Comparison of ENCODE assay signal across 11 mouse cellular contexts in the genomic region with DNA sequence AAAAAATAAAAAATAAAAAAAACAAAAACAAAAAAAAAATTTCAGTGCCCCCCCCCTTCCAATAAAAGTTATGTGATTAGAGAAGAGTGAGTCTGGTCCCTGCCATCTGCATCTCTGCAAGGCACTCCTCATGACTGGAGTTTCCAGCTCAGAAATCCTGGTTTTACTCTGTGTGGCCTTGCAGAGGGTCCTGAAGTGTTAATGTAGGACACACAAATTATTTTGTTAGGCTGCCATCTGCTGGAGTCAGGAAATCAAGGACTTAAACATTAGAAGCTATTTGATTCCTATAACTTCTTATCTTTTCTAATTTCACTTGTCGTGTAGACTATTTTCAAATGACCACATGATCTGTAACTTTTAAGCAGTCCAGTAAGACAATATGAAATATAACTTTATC.
DNase-seq lines count a peak whose midpoint lies in the region; ATAC-seq lines count a peak whose summit lies in the region.
"Had no signal": no experiment of that assay in that cellular context is flagged by ENCODE, and none has a peak within 500 bp of the region (broad histone marks: within the 10 kb centered on the region; RNA-seq: fewer than 3 reads in every experiment).

No protein-coding gene starts in this region.

- ATAC-seq in neural tube, embryonic 11.5 days (ENCODE audit: insufficient read depth, low FRiP score, low TSS enrichment) = 0 out of 2 replicates have a peak, but pooled peaks have one; percentile 27
- ATAC-seq in hindbrain, embryonic 16.5 days = peak; percentile 64; the same call in 1 of the 2 replicates
- no peak for ATAC-seq in granulocyte monocyte progenitor cell, adult 5-6 weeks (replicated peaks; ENCODE audit: poor library complexity, severe bottlenecking)

- no peak overlapping the region for H3K9ac ChIP-seq in neural tube, embryonic 11.5 days (ENCODE audit: low read length)
- H3K9ac ChIP-seq in hindbrain, embryonic 16.5 days (ENCODE audit: low read depth, low read length) = no peak overlapping the region
- H3K9ac ChIP-seq: embryonic facial prominence, embryonic 12.5 days; heart, embryonic 13.5 days had no signal

- H3K27ac ChIP-seq in neural tube, embryonic 11.5 days (ENCODE audit: low read depth, low read length) = no peak overlapping the region
- no peak overlapping the region for H3K27ac ChIP-seq in hindbrain, embryonic 16.5 days (ENCODE audit: low read depth, low read length)
- H3K27ac ChIP-seq: embryonic facial prominence, embryonic 12.5 days; heart, embryonic 13.5 days had no signal

- no peak overlapping the region for H3K4me3 ChIP-seq in neural tube, embryonic 11.5 days (ENCODE audit: low read depth, low read length)
- no peak overlapping the region for H3K4me3 ChIP-seq in hindbrain, embryonic 16.5 days (ENCODE audit: low read length)
- H3K4me3 ChIP-seq: embryonic facial prominence, embryonic 12.5 days; heart, embryonic 13.5 days had no signal

- H3K4me1 ChIP-seq in neural tube, embryonic 11.5 days (ENCODE audit: control insufficient read depth, insufficient read depth, low read length) = no peaks in the 10 kb centered on the region
- H3K4me1 ChIP-seq in hindbrain, embryonic 16.5 days (ENCODE audit: control insufficient read depth, insufficient read depth, low read depth, low read length) = no peaks in the 10 kb centered on the region
- H3K4me1 ChIP-seq: embryonic facial prominence, embryonic 12.5 days; heart, embryonic 13.5 days had no signal

- DNase-seq in embryo, embryonic 10 days (ENCODE audit: low spot score) = peak; percentile 72
- DNase-seq in embryo, embryonic 9.5 days (ENCODE audit: extremely low spot score) = no peak
- DNase-seq in neural tube, embryonic 11.5 days (ENCODE audit: low spot score) = no peak
- DNase-seq in neural tube, embryonic 10.5 days (ENCODE audit: extremely low spot score, low spot score) = no peak
- DNase-seq in right cerebral cortex, postnatal 4 days = peak; percentile 10
- no peak for DNase-seq in thymus, postnatal 10 days (ENCODE audit: low spot score in 2 of 2)

- no peaks in the 10 kb centered on the region for H3K27me3 ChIP-seq in neural tube, embryonic 11.5 days (ENCODE audit: control insufficient read depth, insufficient read depth, low read length)
- no peaks in the 10 kb centered on the region for H3K27me3 ChIP-seq in hindbrain, embryonic 16.5 days (replicated peaks; ENCODE audit: control insufficient read depth, insufficient read depth, low read length)
- H3K27me3 ChIP-seq: embryonic facial prominence, embryonic 12.5 days; heart, embryonic 13.5 days had no signal

- no peaks in the 10 kb centered on the region for H3K9me3 ChIP-seq in neural tube, embryonic 11.5 days (ENCODE audit: control insufficient read depth, low read length)
- no peaks in the 10 kb centered on the region for H3K9me3 ChIP-seq in hindbrain, embryonic 16.5 days (ENCODE audit: control insufficient read depth, low read length)
- H3K9me3 ChIP-seq: embryonic facial prominence, embryonic 12.5 days; heart, embryonic 13.5 days had no signal

- H3K4me2 ChIP-seq in neural tube, embryonic 11.5 days (ENCODE audit: low read depth) = no peak overlapping the region
- H3K4me2 ChIP-seq in hindbrain, embryonic 16.5 days (ENCODE audit: low read length) = no peak overlapping the region
- H3K4me2 ChIP-seq: embryonic facial prominence, embryonic 12.5 days; heart, embryonic 13.5 days; liver, embryonic 11.5 days had no signal

- WGBS in neural tube, embryonic 11.5 days = 52% methylated on average over 1 of the region's 1 CpGs
- WGBS in hindbrain, embryonic 16.5 days = 32% methylated on average over 1 of the region's 1 CpGs

- no peaks in the 10 kb centered on the region for H3K36me3 ChIP-seq in neural tube, embryonic 11.5 days (ENCODE audit: control insufficient read depth, insufficient read depth, low read length)
- H3K36me3 ChIP-seq in hindbrain, embryonic 16.5 days (ENCODE audit: control insufficient read depth, insufficient read depth, low read length) = no peaks in the 10 kb centered on the region
- H3K36me3 ChIP-seq: embryonic facial prominence, embryonic 12.5 days; heart, embryonic 13.5 days had no signal

Comparison
In these comparisons a context has a peak if more than half of its experiments do, and no peak if none do; other contexts are left out.
1. DNase-seq: peak in embryo, embryonic 10 days (single experiment) and right cerebral cortex, postnatal 4 days (single experiment); none in embryo, embryonic 9.5 days (single experiment), neural tube, embryonic 11.5 days (single experiment), neural tube, embryonic 10.5 days (single experiment) and thymus, postnatal 10 days (0 of 2).